Mouse (Mus musculus) common myeloid progenitor, adult 5-6 weeks (primary cell): ENCODE data around the gene Capn15. TPM values are rescaled to one million over a fixed set of nuclear protein-coding genes. Genes with fewer than 3 reads are reported as not detected.

Source experiments
- ATAC-seq: replicated peaks from 2 replicates; pipeline ENCODE4 v1.8.0; 2016; ENCODE audit warnings: low read depth, mild to moderate bottlenecking, moderate TSS enrichment, inconsistent platforms; ENCODE audit not compliant: poor library complexity, severe bottlenecking
- total RNA-seq: library from RNA; stranded (forward); fragments of 200-1000, 187-1606 nt; gene quantifications from 2 replicates; pipeline ENCODE4 v1.2.3, GENCODE M21; 2017

Gene Capn15
- 4.1 and 4.6 TPM in 2 replicates for total RNA-seq

DNA sequence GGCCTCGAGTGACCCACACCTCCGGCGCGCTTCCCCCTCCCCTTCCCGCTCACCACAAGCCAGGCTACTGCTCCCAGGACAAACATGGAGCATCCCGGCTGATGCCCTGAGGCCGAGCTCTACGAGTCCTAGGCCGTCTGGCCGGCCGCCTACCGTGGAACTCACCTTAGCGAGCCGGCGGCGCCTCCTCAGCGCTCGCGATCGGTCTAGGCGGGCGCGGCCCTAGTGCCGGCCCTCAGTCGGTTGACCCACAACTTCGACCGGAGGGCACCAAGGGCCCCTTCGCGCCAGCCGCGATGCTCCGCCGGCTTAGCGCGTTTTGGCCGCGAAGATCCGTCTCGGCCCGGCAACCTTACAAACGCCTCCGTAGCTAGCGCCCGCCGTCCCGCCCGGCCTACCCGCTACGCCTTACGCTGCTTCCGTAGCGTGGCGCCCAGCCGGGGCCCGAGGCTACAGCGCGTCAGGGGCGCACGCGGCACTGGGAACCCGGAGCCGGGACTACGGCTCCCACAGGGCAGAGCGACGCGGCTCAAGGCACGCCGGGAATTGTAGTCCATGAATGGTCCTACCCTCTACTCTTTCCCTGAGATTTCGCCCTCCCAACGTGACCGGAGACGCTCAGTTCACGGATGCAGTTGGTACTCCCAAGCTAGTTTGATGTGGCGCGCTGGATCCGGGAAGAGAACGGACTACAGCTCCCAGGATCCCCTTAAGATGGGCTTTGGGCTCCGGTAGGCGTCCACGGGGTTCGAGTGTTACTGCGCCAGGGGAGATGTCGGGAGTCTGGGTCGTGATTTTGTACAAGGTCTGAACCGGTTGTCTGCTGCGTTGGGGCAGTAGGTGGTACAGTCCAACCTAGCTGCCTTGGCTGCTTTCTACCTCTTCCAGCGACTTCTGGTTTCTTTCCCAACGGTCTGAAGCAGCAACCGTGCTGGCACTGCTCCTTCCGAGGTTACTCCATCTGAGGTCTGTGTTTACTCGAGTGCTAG lies at the start of gene Capn15:
Gene Capn15 (minus strand): TSS at position 491 of the 989 bp plus-strand sequence.
- peak; percentile 84 for ATAC-seq

- ATAC-seq: no peak
Measured at GRCm38 (mm10) chr17:26032037-26032436, 46.4 kb upstream of the Capn15 start.

- ATAC-seq: no peak
Measured at GRCm38 (mm10) chr17:26031583-26031982, 46.0 kb upstream of the Capn15 start.

DNA sequence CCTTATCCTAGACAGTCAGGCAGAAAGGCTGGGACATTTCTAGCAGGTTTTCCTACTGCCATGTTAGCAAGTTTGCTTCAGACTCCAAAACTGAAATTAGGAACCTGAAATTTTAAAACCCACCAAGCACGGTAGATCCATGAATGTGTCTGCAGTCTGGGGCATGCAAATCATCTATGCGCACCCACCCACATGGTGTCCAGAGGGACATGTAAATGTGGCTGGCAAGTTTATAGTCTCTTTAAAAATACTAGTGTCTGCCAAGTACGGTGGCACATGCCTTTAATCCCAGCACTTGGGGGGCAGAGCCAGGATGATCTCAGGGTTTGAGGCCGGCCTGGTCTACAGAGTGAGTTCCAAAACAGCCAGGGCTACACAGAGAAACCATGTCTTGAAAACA lies 42.7 kb upstream of the Capn15 start:
- ATAC-seq: no peak

- ATAC-seq: no peak
Measured at GRCm38 (mm10) chr17:26024674-26025073, 39.1 kb upstream of the Capn15 start.

DNA sequence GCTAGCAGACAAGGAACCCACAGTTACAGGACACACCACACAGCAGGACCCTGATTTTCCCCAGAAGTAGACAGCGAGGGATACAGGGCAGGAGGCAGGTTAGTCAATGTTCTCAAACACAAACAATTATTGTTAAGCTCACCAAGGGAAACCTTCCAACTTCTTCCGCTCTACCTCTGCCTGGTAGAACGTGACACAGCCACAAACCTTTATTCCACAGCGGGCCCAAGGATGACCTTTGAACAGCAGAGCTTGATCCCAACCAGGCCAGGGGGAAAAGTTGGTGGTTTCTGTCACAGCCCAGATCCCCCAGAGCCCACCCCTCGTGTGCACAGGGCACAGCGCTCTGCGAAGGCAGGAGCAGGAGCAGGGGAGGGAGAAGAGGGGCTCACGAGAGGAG lies 38.4 kb upstream of the Capn15 start:
- no peak for ATAC-seq

DNA sequence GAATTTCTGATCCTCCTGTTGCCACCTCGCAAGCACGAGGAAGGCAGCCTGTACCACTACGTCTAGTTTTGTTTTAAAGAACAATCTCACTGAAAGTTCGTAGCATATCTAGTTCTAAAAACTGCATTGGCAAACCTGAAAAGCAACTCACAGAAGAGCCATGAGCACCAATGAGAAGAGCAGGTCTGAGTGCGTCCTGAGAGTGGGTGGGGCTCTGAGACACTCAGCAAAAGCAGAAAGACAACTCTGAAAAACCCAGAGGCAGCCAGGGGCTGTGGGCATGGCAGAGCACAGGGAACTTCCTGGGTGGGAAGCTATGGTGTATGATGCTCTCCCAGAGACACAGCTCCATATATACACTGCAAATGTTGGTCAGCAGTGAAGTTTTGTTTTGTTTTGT lies 37.6 kb upstream of the Capn15 start:
- no peak for ATAC-seq

DNA sequence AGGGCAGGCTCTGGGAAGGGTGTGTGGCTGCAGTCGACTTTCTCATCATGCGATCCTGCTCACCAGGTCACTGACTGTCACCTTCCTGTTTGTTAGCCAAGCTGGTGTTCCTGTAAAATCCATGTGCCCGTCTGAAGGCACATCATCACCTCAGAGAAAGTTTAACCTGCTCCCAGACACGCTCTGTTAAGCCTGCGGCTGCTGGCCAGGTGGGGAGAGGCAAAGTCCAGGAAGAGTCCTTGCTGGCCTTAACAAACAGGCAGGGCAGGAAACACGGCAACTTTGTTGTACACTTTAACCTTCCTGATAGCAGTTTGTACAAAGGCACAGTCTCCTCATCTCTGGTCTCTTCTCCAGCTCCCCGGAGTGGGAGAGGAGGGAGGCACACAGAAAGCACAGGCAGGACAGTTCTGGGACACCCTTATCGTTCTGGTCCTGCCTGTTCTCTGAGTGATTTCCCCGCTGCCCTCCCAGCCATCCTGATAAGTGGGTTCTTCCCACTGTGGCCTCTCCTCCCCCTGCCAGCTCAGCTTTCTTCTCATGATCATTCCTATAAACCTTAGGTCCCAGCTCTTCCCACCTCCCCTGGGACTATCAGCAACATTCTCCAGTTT lies 36.2 kb upstream of the Capn15 start:
- no peak for ATAC-seq

- no peak for ATAC-seq
Measured at GRCm38 (mm10) chr17:26020848-26021347, 35.3 kb upstream of the Capn15 start.

DNA sequence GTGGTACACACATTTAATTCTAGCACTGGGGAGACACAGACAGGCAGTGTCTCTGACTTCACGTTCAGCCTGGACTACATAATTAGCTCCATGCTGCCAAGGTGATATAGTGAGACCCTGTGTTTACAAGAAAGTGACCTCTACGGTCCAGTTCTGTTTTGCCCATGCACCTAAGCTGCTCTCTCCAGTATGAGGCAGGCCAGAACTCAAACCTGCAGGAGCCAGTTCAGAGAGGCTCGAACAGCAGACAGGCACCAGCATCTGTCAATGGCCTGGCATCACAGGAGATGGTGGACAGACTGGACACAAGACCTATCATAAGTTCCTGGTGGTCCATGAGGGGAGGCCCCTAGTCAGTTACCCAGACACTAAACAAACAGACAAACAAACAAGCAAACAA lies 32.8 kb upstream of the Capn15 start:
- no peak for ATAC-seq

GRCm38 (mm10) chr17:26017949-26018348 lies 32.4 kb upstream of the Capn15 start:
- ATAC-seq: no peak

- ATAC-seq: no peak
Measured at GRCm38 (mm10) chr17:26017021-26017420, 31.4 kb upstream of the Capn15 start.

GRCm38 (mm10) chr17:26013711-26014110 lies 28.1 kb upstream of the Capn15 start:
- ATAC-seq: no peak

DNA sequence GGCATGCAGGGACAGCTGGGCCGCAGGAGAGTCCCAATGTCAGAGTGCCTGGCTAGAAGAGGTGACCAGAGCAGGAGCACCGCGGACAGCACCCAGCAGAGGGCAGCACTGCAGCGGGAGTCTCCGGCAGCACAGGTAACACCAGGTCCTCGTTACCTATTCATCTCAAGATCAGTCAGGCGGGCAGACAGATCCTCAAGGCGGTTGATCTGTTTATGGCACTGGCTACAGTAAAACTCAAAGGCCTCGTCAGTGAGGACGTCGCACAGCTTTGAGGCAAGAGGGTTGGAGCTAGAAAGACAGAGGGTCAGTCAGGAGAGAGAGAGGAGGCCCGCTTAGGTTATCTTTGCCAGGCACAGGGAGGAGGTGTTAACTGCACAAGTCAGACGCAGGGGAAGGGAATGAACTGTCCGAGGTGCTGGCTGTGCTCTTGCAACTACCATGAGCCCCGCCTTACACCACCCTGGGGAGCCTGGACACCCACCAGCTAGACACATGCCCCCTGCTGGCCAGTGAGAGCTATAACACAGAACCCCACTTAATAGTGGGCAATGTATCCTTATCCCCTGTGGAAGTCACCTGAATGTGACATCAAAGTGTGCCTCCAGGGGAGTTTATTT lies 26.4 kb upstream of the Capn15 start:
- ATAC-seq: peak; percentile 90

DNA sequence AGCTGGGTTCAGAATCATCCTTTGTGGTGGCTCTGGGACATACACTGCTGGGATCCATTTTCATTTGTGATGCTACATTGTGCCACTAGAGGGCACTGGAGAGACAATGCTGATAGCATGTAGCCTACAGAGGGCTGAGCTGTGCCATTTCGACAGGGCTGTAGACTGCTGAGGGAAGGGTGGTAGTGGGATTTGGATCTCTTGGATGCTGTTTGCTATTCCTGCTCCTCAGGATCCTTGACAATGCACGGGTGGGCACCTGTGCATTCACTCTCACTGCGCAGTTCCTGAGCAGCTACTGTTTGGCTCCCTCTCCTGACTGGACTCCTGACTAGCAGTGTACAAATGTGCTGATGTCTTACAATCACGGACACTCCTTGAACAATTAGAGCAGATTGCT lies 23.9 kb upstream of the Capn15 start:
- ATAC-seq: peak; percentile 65

- ATAC-seq: no peak
Measured at GRCm38 (mm10) chr17:26008787-26009186, 23.2 kb upstream of the Capn15 start.

DNA sequence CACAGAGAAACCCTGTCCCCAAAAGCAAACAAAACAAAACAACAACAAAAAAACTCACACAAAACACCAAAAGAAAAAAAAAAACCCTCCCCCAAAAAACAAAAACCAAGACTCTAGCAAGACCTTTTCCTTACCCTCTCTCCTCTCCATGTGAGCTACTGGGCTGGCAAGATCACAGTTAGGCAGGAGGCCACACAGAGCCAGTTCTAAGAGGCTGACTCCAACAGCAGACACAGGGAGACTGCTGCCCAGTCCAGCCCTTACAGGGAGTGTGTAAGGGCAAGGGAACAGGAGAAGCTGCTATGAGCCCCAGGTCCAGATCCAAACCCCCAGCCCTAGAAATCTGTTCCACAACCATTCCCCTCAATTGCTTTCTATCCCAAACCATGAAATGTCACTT lies 22.7 kb upstream of the Capn15 start:
- ATAC-seq: no peak

DNA sequence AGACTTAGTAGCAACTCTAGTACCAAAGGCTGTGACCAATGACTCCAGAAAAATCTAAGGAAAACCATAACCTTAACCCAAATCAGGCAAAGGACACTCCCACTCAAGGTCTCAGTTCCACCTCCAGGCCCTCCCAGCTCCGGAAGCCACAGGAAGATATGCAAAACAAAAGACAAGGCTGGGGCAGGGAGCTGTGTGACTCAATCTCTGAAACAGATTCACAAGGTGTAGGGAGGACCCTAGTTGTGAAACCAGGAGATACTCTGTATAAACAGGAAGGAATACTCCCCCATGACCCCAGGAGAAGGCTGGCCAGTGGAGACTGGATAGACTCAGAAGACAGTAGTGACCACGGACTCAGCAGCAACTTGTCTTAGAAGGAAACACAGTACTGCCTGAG lies 22.1 kb upstream of the Capn15 start:
- ATAC-seq: peak; percentile 22; the same call in 1 of the 2 replicates

GRCm38 (mm10) chr17:26005731-26006450 lies 20.3 kb upstream of the Capn15 start:
- peak; percentile 31 for ATAC-seq

- no peak for ATAC-seq
Measured at GRCm38 (mm10) chr17:26004711-26005110, 19.1 kb upstream of the Capn15 start.
